Mouse (Mus musculus) cerebellum, postnatal 14 days (tissue): ENCODE results near the gene Spred2.
"Not testable (repeated sequence)": the region's sequence is repeated elsewhere in the genome, so short reads cannot be mapped to it uniquely, and the experiment has no call there.

Experiments used
- DNase-seq, 2 experiments: peaks; one replicate each; pipeline ENCODE4 v3.0.0; 2021; ENCODE audit warnings: mixed read lengths in 2 of 2

Gene Spred2

GRCm38 (mm10) chr11:20064086-20064485, 139.9 kb downstream of the Spred2 start:
- DNase-seq, result not testable (repeated sequence)

- peak in 1 of 2 experiments; percentile 52 for DNase-seq
Measured at GRCm38 (mm10) chr11:20064926-20065325, 140.8 kb downstream of the Spred2 start.

GRCm38 (mm10) chr11:20066106-20066505, 141.9 kb downstream of the Spred2 start:
- peak; percentile 75 to 83 for DNase-seq

- DNase-seq, result no peak
Measured at GRCm38 (mm10) chr11:20067521-20067920, 143.3 kb downstream of the Spred2 start.

- no peak for DNase-seq
Measured at GRCm38 (mm10) chr11:20068346-20069004, 144.3 kb downstream of the Spred2 start.

- DNase-seq, result peak; percentile 51 to 70
Measured at GRCm38 (mm10) chr11:20072174-20072573, 148.0 kb downstream of the Spred2 start.

- no peak for DNase-seq
Measured at GRCm38 (mm10) chr11:20072826-20073225, 148.7 kb downstream of the Spred2 start.
